Mouse (Mus musculus): ENCODE results near the gene Glrx5. TPM values are rescaled to one million over a fixed set of nuclear protein-coding genes. Genes with fewer than 3 reads are reported as not detected.

Gene Glrx5
- polyA plus RNA-seq, 1 experiment from 2014 or later: 246 TPM

- H3K36me3 ChIP-seq: no peaks in the 10 kb centered on the region
- H3K9me3 ChIP-seq (replicated peaks): no peaks in the 10 kb centered on the region
- 88% methylated on average over 10 of the region's 10 CpGs for WGBS
- no peak overlapping the region for H3K4me3 ChIP-seq
- H3K27ac ChIP-seq (replicated peaks): no peak overlapping the region
- H3K27me3 ChIP-seq (ENCODE audit: low read depth, poor library complexity, severe bottlenecking): peaks cover 33% of the 10 kb centered on the region
- H3K4me1 ChIP-seq: peaks cover 21% of the 10 kb centered on the region
- DNase-seq (ENCODE audit: low spot score): no peak
These were observed 34.7 kb upstream of the Glrx5 start for GRCm38 (mm10) chr12:104997641-104998293.

- no peak for DNase-seq (ENCODE audit: low spot score)
- H3K27ac ChIP-seq (replicated peaks): no peak overlapping the region
- H3K4me3 ChIP-seq: no peak overlapping the region
- 63% methylated on average over 6 of the region's 6 CpGs for WGBS
- peaks cover 28% of the 10 kb centered on the region for H3K4me1 ChIP-seq
- peaks cover 33% of the 10 kb centered on the region for H3K27me3 ChIP-seq (ENCODE audit: low read depth, poor library complexity, severe bottlenecking)
- no peaks in the 10 kb centered on the region for H3K36me3 ChIP-seq
- no peaks in the 10 kb centered on the region for H3K9me3 ChIP-seq (replicated peaks)
These were observed 33.9 kb upstream of the Glrx5 start for GRCm38 (mm10) chr12:104998541-104998940.

- no peak for DNase-seq (ENCODE audit: low spot score)
- Histone ChIP-seq H3K27me3 (ENCODE audit: low read depth, poor library complexity, severe bottlenecking) (peaks cover 39% of the 10 kb centered on the region), H3K9me3 (replicated peaks) (no peaks in the 10 kb centered on the region), H3K36me3 (no peaks in the 10 kb centered on the region), H3K4me3 (no peak overlapping the region), H3K4me1 (peaks cover 28% of the 10 kb centered on the region), H3K27ac (replicated peaks) (no peak overlapping the region; the same call in 1 of the 2 replicates)
- WGBS: 65% methylated on average over 8 of the region's 8 CpGs
These were observed 33.3 kb upstream of the Glrx5 start for GRCm38 (mm10) chr12:104999171-104999570.

DNA sequence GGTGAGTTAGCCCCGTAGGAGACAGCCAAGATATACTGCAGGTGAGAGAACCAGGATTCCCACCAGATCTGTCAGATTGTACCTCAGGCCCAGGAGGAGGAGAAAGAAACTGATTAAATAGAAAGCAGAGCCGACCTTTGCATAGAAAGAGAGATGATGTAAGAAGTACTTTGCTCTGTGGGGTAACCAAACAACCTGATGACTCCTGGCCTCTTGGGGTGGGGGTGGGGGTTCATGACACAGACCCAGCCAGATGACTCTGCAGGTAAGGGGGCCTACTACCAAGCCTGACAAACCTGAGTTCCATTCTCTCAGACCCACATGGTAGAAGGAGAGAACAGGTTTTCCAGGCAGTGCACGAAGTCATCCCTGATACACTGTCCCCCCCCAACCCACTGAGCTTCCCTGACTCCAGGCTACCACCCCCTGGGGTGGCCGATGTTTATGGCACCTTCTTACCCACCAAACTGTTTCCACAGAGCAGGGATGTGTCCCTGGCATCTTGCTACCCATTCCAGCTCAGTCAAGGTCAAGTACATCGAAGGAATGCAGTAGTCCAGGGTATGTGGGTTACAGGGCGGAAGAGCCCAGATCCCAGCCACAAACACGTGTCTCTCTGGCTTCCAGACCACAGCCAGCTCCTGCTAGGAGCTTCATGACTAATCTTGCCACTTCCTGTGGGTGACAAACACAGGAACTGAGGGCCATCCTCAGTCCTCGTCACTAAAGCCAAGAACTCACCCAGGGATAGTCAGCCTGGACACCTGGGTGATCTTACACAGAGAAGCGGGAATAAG is 31.8 kb upstream of the Glrx5 start:
- DNase-seq (ENCODE audit: low spot score): no peak
- WGBS: 84% methylated on average over 9 of the region's 9 CpGs
- H3K36me3 ChIP-seq: no peaks in the 10 kb centered on the region
- H3K9me3 ChIP-seq (replicated peaks): no peaks in the 10 kb centered on the region
- H3K27ac ChIP-seq (replicated peaks): no peak overlapping the region
- peaks cover 51% of the 10 kb centered on the region for H3K27me3 ChIP-seq (ENCODE audit: low read depth, poor library complexity, severe bottlenecking)
- H3K4me1 ChIP-seq: peaks cover 28% of the 10 kb centered on the region
- no peak overlapping the region for H3K4me3 ChIP-seq

DNA sequence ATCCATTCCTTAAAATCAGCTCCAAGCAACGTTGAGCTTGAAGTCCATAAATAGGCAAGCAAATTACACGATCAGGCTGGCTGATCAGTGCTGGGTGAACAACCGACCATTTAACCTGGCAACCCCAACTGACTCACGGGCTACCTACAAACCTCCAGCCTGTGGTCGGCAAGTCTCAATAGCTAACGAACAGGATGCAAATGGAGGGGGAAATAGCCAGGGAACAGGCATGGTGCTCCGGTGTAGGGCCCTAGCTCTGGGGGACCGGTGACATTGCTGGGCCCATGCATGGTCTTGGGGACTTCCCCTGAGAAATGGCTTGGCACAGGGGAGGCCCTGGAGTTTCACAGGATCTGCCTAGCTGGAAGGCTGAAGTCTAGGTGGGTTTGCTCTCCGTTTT is 31.2 kb upstream of the Glrx5 start:
- Histone ChIP-seq H3K36me3 (no peaks in the 10 kb centered on the region), H3K4me1 (peaks cover 28% of the 10 kb centered on the region), H3K4me3 (no peak overlapping the region), H3K27me3 (ENCODE audit: low read depth, poor library complexity, severe bottlenecking) (peaks cover 56% of the 10 kb centered on the region), H3K9me3 (replicated peaks) (no peaks in the 10 kb centered on the region), H3K27ac (replicated peaks) (no peak overlapping the region)
- no peak for DNase-seq (ENCODE audit: low spot score)
- WGBS: 87% methylated on average over 9 of the region's 9 CpGs

DNA sequence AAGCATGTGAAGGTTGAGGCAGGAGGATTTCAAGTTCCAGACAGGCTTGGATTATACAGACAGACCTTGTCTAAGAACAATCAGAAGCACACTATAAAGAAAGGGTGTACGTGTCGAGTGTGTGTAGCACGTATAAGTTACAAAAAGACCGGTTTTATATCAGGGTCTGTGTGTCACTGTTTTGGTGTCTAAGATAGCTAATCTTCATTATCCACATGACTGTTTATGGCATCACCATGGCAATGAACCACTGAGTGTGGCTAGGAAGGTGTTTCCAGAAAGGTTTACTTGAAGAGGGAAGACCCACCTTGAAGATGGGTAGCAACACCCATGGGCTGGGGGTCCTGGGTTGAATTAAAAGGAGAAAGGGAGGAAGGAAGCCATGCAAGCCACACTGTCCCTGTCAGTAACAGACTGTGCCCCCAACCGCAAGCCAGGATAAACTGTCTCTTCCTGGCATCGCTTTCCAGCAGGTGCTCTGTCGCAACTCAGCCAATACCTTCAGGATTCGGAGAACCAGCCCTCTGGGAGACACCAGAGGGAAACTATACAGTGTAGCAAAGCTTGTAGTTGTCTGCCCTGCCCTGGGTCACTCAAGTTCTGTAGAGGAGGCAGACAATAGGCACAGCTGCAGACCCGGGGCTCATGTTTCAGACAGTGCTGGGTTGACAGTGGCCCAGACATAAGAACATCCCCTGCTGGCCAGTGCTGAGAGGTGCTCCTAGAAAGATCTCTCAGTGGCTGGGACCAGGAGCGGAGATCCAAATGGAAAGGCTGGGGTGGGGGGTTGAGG is 30.0 kb upstream of the Glrx5 start:
- Histone ChIP-seq H3K27ac (replicated peaks) (no peak overlapping the region; the same call in 1 of the 2 replicates), H3K4me3 (no peak overlapping the region), H3K9me3 (replicated peaks) (no peaks in the 10 kb centered on the region), H3K27me3 (ENCODE audit: low read depth, poor library complexity, severe bottlenecking) (peaks cover 63% of the 10 kb centered on the region), H3K4me1 (peaks cover 28% of the 10 kb centered on the region), H3K36me3 (no peaks in the 10 kb centered on the region)
- DNase-seq (ENCODE audit: low spot score): peak; percentile 48
- whole genome bisulfite sequencing: 70% methylated on average over 10 of the region's 10 CpGs

DNA sequence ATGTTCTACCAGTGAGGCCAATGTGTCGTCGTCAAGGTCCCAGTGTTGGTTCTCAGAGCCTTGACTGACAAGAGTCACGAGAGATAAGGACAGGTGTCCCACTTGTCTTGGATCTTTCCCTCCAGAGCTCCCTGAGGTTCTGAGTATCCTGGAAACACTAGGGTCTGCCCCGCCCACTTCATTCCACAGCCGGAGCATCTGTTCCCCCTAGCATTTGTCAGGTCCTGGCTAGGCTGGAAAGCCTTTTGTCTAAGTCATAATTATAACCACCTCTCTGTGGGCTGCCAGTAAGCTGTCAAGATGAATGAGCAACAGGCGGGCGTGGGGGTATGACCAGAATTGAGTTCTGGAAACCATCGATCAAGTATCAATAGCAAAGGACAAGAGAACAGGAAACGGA is 29.3 kb upstream of the Glrx5 start:
- Histone ChIP-seq H3K27ac (replicated peaks) (no peak overlapping the region), H3K4me3 (no peak overlapping the region)
- 63% methylated on average over 9 of the region's 9 CpGs for WGBS

DNA sequence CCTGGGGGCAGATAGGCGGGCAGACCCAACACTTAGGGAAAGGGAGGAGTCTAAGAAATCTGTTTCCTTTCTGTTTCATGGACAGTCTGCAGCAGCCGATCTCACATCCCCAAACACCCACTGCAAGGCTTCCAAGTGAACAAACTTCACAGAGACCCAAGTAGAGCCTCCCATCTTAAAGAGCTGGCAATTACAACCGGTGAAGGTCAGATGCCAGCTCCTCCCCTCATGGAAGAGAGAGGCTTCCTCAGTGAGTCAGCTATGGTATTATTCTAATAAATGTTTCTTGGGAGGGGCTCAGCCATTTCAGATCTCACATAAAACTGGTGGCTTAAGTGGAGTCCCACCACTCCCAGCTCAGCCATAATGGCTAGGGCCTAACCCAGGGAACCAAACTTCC is 28.8 kb upstream of the Glrx5 start:
- Histone ChIP-seq H3K36me3 (no peaks in the 10 kb centered on the region), H3K27me3 (ENCODE audit: low read depth, poor library complexity, severe bottlenecking) (peaks cover 74% of the 10 kb centered on the region), H3K4me1 (peaks cover 29% of the 10 kb centered on the region), H3K9me3 (replicated peaks) (no peaks in the 10 kb centered on the region), H3K27ac (replicated peaks) (no peak overlapping the region), H3K4me3 (no peak overlapping the region)
- no peak for DNase-seq (ENCODE audit: low spot score)
- 76% methylated on average over 3 of the region's 3 CpGs for WGBS

More for the DNA sequence above, 29.3 kb upstream of the Glrx5 start:
- Histone ChIP-seq H3K36me3 (no peaks in the 10 kb centered on the region), H3K27me3 (ENCODE audit: low read depth, poor library complexity, severe bottlenecking) (peaks cover 69% of the 10 kb centered on the region), H3K4me1 (peaks cover 28% of the 10 kb centered on the region), H3K9me3 (replicated peaks) (no peaks in the 10 kb centered on the region)
- no peak for DNase-seq (ENCODE audit: low spot score)

DNA sequence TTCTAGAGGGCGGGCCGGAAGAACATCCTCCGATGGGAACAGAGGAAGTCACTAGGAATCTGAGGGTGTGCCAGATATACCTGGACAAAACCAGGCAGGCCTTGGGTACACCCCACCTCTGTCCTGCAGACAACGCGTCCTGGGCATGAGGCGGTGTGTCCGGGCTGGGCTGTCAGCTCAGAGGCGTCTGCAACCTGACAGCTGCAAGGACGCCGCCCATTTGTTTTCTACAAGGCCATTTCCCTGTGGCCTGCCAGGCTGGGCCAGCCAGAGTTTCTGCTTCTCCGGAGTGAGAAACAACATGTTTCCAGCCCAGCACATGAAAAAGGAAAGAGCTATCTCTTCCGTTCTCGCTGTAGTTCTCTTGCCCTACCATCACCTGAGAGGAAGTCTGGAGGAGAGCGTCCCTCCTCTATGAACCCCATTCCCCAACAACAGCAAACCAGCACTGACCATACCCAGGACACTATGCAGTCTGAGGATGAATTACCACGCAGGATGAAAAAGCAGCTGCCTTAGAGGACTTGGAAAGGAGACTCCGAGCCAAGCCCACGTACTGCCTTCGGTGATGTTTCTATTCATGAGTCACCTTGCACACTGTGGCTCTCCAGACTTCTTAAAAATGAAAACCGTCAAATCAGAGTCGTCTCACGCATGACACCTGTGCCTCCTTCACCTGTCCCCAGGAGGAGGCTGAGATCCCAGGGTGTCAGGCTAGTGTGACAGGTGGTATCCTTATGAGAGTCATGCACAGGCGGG is 27.4 kb upstream of the Glrx5 start:
- DNase-seq (ENCODE audit: low spot score): no peak
- Histone ChIP-seq H3K27ac (replicated peaks) (no peak overlapping the region), H3K27me3 (ENCODE audit: low read depth, poor library complexity, severe bottlenecking) (peaks cover 78% of the 10 kb centered on the region), H3K4me1 (peaks cover 37% of the 10 kb centered on the region), H3K36me3 (no peaks in the 10 kb centered on the region), H3K9me3 (replicated peaks) (no peaks in the 10 kb centered on the region), H3K4me3 (no peak overlapping the region)
- WGBS: 84% methylated on average over 22 of the region's 22 CpGs

GRCm38 (mm10) chr12:105005715-105005972 is 26.8 kb upstream of the Glrx5 start:
- no peaks in the 10 kb centered on the region for H3K9me3 ChIP-seq (replicated peaks)
- DNase-seq (ENCODE audit: low spot score): no peak
- H3K36me3 ChIP-seq: no peaks in the 10 kb centered on the region
- WGBS: 83% methylated on average over 2 of the region's 2 CpGs
- H3K27ac ChIP-seq (replicated peaks): no peak overlapping the region
- H3K27me3 ChIP-seq (ENCODE audit: low read depth, poor library complexity, severe bottlenecking): peaks cover 78% of the 10 kb centered on the region
- H3K4me1 ChIP-seq: peaks cover 41% of the 10 kb centered on the region
- no peak overlapping the region for H3K4me3 ChIP-seq

- no peaks in the 10 kb centered on the region for H3K36me3 ChIP-seq
- WGBS: 58% methylated on average over 2 of the region's 2 CpGs
- no peak for DNase-seq (ENCODE audit: low spot score)
- peak overlapping the region; percentile 75; the same call in 1 of the 2 replicates for H3K4me3 ChIP-seq
- no peak overlapping the region for H3K27ac ChIP-seq (replicated peaks)
- H3K27me3 ChIP-seq (ENCODE audit: low read depth, poor library complexity, severe bottlenecking): peaks cover 84% of the 10 kb centered on the region
- H3K4me1 ChIP-seq: peaks cover 25% of the 10 kb centered on the region
- H3K9me3 ChIP-seq (replicated peaks): no peaks in the 10 kb centered on the region
These were observed 24.3 kb upstream of the Glrx5 start for GRCm38 (mm10) chr12:105008150-105008549.

DNA sequence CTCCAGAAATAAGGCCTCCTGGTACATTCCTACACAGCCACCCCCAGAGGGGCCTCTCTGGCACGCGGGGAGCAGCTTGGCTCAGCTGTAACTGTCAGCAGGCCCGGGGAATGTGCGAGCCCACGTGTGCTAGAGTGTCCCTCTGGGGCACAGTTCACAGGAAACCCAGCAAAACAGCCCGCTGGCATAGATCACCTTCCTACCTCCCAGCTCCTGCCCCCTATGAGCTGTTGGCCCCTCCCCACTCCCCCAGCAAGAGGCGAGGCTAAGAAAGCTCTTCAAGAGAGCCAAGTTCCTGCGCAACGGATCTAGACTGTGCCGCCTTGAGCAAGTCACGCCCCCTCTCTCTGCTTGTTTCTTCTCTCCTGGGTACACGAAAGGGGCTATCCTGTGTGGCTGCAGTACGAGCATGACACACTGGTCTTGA is 23.7 kb upstream of the Glrx5 start:
- 2% methylated on average over 13 of the region's 13 CpGs for WGBS
- Histone ChIP-seq H3K4me3 (peak overlapping the region; percentile 75), H3K9me3 (replicated peaks) (no peaks in the 10 kb centered on the region), H3K4me1 (peaks cover 22% of the 10 kb centered on the region), H3K27me3 (ENCODE audit: low read depth, poor library complexity, severe bottlenecking) (peaks cover 82% of the 10 kb centered on the region), H3K27ac (replicated peaks) (no peak overlapping the region), H3K36me3 (no peaks in the 10 kb centered on the region)
- no peak for DNase-seq (ENCODE audit: low spot score)
